Mouse (Mus musculus): ENCODE data around the gene Itpr1.
A peak's percentile ranks its signal among the peaks of the same experiment; 100 is the strongest.

The Itpr1 gene

DNA sequence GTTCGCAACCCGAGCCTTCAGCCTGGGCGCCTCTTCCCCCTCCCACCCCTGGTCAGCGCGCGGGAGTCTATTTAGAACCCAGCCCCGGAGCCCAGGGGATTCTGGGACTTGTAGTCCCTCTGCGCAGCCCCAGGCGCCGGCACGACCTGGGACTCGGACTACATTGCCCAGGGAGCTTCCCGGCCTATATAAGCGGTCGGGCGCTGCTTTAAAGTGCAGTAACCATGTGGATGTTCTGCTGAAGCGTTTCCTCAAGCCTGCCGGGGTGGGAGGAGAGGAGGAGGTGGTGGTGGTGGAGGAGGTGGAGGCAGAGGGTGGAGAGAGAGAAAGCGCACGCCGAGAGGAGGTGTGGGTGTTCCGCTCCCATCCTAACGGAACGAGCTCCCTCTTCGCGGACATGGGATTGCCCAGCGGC lies at the start of gene Itpr1:
Gene Itpr1, plus strand, starts transcription at position 216 of the 415 bp plus-strand sequence.
- DNase-seq (ENCODE audit: low read depth): peak; percentile 99

DNA sequence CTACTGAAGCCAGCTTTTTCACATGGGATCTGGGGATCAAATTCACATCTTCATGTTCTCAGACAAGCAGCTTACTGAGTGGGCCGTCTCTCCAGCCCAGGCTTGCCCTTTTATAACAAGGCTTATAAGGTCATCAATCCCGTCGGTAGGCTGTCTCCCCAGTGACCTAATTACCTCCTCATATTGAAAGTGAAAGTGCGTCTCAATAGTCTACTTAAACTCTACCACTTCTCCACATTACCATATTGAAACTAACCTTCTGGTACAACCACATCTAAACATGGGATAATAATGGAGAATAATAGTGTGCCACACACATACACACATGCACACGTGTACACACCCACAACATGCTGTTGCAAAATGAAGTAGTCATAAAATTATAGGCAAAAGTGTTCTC lies 48.0 kb upstream of the Itpr1 start:
- DNase-seq (ENCODE audit: low read depth): no peak

DNA sequence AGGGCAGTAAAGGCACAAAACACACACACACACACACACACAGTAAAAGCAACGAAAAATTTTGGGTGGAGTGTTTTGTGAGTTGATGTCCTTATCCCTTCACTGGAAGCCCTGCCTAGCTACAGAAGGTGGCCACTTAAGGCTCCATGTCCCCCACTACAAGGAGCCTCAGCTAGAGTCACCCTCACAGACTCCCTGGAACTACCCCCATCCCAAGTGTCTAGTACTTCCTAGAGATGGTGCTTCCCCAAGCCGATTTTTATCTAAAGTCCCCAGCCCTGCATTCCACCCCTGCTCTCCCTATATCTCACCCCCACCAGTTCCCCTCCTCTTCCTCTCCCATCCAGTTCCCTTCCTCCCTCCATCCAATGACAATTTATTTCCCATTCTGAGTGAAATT lies 47.3 kb upstream of the Itpr1 start:
- DNase-seq (ENCODE audit: low read depth): no peak

DNA sequence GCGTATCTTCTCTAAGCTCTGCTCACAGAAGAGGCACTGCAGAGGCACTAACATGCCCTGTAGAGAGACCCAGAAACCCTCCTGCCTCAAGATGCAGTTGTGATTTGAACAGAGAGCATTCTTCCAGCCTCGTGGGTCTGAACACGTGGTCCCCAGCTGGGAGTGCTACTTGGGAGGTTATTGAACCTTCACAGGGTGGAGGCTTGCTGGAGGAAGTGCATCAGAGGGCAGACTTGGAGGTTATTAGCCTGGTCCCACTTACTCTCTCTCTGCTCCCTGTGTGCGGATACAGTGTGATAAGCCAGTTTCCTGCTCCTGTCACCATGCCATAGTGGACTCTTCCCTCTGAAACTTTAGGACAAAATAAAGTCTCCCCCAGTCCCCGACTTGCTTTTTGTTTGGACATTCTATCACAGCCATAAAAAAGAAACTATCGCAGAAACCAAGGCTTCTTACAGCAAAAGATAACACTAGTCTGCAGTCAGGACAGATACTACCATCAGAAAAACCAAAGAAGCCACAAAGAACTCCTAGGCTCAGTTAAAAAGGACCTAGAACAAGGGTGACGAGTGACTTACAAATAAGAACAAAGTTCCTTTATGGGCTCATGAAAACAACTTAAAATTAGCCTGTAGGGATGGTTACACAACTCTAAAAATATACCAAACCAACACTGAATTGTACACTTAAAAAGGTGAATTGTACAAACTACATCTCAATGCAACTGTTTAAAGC lies 44.8 kb upstream of the Itpr1 start:
- DNase-seq (ENCODE audit: low read depth): no peak

DNA sequence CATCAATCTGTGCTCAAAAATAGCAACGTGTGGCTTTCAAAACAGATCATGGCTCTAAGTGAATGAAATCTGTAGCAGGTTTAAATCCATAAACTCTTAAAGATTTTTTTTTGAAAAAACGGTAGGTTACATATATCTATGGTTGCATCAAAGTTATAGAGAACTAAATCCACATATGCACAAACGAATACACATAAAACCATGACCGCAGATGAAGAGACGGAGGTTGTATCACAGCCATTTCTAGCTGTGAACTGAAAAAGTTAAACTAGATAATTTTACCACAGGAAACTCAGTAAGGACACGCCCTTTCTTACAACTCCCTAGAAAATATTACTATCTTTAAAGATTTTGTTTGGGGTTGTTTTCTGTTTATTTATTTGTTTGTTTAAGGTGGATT lies 44.2 kb upstream of the Itpr1 start:
- no peak for DNase-seq (ENCODE audit: low read depth)

DNA sequence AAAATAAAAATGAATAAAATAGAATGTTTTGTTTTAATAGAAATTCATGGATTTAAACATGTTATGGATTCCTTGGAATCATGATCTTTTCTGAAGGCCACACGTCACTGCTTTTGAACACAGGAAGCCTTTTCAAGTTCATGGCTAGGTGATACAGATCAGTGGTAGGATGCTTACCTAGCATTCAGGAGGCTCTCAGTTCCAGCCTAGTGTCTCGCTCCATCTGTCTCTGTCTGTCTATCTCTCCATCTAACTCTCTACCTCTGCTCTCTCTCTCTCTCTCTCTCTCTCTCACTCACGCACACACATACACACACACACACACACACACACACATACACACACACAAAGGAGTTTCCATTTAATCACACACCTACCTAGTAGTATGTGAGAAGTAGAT lies 43.4 kb upstream of the Itpr1 start:
- DNase-seq (ENCODE audit: low read depth): no peak

DNA sequence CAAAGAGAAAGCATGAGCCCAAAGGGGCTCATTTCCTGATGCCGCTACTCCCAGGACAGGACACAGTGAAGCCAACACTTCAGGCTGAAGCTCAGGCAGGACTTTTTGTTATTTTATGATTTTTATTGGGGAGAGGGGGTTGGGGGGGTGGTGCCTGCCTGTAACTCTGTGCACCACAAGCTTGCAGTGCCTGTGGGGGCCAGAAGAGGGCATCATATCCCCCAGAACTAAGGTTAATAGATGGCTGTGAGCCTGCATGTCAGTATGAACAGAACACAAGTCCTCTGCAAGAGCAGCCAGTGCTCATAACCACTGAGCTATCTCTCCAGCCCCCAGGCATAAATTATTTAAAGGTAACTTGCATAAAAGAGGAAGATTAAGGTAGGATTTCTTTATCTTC lies 40.7 kb upstream of the Itpr1 start:
- DNase-seq (ENCODE audit: low read depth): no peak

DNA sequence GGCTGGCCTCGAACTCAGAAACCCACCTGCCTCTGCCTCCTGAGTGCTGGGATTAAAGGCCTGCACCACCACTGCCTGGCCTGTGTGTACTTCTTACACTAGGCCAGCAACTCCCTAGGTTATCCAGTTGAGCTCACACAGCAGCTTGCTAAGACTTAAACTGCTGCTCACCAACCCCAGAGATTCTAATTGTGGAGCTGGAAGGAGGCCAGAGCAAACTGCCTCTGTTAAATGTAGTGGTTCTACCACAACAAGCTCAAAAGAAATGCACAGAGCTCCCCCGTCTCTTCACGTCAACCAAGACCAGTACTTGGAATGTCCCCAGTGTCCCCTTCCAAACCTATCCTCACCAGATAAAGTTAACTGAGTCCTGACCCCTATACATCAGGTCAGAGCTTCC lies 38.7 kb upstream of the Itpr1 start:
- no peak for DNase-seq (ENCODE audit: low read depth)

DNA sequence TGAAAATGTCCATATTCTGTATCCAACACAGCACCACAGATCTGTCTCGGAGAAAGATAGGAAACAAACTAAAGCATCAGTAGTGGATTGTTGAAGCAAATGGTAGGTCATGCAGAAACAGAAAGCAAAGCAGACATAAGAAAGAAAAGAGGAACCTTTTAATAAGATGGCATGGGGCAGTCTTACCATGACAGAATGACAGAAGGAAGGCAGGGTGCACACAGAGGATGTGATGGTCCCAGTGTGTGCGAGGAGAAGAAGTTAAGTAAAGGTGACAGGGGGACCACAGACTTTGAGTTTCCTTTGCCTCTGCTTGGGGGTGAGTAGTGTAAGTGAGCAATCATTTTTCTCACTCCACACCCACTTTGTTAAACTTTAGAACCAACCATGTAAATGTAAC lies 33.8 kb upstream of the Itpr1 start:
- no peak for DNase-seq (ENCODE audit: low read depth)

DNA sequence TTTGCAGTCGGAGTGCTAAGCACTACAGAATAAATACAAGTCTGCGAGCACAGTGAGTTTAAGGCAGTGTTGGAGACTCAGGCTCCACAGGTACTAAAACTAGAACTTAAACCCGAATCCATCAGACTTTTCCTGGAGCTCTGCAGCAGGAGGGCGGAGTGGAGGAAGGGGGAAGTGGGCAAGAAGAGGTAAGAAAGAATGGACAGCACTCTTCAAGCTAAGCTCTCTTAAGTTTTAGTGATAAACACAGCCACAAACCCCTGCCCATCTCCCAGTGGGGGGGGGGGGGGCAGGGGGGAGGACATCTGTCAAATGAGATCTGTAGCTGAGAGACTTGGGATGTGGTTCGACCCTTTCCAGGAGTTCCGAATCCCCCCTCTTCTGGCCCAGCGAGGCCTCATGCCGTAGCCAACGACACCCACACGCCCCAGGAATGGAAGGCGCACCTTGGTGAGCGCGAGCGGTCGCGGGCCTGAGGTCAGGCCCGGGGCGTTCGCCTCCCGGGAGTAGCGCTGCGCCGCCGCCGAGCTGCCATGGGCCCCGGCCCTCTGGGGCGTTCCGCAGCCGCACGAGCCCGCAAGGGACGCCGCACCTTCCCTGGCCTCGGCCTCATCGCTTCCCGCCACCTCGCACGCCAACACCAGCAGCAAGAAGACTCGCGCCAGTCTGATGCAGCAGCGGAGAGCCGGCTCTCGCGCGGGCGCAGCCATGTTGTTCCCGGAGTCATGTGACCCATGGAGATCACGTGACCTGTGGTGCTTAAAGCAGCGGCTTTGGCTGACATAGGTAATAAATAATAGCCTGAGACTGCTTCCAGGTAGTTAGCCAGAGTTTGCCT lies 27.8 kb upstream of the Itpr1 start, which contains the start of gene Sumf1:
Gene Sumf1, minus strand, starts transcription at position 736 of the 838 bp plus-strand sequence.
- peak; percentile 91 for DNase-seq (ENCODE audit: low read depth)

DNA sequence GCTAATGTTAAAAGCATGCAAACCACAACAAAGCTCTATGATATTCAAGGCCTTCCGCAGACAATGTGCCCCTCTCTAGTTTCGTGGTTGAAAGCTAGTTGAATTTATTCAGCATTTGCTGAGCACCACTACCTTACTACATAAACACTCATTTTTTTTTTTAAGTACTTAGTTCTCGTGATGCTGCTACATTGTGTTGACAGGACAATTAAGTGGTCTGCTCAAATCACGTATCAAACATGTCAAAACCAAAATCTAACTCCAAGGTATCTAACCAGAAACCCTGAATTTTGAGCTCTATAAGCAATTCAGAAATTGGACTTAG lies 27.2 kb upstream of the Itpr1 start:
- no peak for DNase-seq (ENCODE audit: low read depth)

DNA sequence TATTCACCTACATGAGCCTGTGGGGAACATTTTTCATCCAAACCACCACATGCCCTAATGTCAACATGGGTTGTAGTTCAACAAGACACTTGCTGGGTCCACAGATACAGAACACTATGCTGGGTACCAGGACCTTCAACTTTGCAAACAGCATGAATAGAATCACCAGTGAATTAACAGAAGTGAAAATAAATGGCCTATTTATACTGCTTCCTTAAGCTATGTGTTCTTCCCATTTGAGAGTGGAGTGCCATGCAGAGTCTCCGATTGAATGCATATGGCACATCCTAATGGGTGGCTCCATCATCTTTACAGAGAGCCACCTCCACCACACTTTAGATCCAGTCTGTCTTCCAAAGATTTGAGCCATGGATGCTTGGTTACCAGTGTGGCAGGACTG lies 22.2 kb upstream of the Itpr1 start:
- no peak for DNase-seq (ENCODE audit: low read depth)

DNA sequence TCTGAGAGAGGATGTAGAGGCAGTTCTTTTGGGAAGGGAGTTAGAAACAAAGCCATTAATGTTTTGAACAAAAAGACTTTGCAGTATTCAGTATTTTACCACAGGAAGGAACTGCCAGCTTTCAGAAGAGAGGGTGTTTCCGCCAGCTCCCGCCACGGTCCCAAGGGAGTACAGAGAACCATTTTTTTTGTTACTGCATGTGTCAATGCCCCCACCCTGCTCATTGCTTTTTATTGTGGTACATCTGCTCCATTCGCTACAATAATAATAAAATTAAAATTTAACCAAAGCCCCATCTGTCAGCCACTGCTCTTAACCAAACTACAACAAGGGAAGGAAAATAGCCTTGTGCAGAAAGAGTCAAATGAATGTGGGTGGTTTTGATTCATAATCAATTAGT lies 20.3 kb upstream of the Itpr1 start:
- peak; percentile 21 for DNase-seq (ENCODE audit: low read depth)

DNA sequence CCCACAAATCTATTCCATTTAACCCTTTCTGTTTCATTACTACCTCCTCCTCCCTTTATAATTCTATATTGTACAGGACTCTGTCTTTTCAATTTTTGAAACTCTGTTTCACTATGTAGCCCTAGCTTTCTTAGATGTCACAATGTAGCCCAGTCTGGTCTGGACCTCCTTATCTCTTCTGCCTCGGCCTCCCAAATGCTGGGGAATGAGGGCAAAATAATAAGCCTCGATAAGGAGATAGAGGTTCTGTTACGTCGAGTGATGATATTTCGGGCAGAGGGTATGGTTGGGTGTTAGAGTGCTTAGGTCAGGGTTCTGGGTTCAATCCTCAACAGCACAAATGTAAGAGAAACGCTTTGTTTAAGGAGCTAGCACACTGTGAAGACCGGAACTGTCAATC lies 16.2 kb upstream of the Itpr1 start:
- no peak for DNase-seq (ENCODE audit: low read depth)

DNA sequence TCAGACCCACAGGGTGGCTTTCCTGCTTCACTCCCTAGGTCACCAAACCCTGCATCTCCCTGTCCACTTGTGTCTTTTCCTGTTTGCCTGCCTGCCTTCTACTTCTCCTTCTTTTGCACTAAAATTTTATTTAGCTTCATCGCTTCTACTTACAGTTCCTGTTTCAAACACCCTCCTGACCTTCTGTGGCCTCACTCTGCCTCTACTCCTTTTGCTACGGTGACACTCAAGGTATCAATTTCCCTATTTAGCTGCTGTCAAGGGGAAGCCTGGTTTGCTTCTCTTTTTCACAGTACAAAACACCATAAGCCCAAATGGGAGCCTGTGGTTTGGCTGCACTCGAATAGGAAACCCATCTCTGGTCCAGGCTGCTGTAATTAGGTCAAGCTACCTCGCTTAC lies 15.8 kb upstream of the Itpr1 start:
- peak; percentile 53 for DNase-seq (ENCODE audit: low read depth)

DNA sequence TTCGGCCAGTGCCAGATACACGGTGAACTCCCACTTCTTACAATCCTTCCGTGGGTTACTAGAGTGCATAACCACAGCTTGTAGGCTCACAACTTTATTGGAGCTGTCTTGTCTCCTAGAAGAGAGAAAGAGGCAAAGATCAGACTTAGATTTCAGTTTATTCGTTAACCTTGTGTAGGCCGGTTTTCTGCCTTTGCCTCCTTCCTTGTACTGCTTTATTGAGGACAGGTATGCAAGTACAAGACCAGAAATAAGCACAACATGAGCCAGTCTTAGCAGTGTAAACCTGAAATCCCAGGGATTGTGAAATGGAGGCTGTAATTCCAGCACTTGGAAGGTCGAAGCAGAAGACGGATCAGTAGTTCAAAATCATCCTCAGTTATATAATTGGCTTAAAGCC lies 14.6 kb upstream of the Itpr1 start:
- no peak for DNase-seq (ENCODE audit: low read depth)

DNA sequence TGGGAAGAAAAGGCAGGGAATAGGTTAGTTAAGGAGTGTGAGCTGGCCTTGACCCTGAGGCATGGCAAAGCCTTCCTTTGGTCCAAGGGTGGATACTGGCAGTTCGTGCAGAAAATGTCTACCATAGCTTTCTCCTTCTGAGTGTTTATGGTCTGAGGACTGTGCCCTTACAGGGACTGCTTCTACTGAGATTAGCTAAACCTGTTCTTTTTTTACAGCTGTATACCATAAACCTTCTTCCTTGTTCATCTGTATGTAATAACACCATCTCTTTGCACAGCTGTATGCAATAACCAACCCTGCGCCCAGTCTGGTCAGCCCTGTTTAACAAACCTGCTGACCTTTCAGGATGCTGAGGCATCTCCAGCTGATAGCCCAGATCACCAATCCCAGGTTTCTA lies 8.6 kb upstream of the Itpr1 start:
- DNase-seq (ENCODE audit: low read depth): no peak

DNA sequence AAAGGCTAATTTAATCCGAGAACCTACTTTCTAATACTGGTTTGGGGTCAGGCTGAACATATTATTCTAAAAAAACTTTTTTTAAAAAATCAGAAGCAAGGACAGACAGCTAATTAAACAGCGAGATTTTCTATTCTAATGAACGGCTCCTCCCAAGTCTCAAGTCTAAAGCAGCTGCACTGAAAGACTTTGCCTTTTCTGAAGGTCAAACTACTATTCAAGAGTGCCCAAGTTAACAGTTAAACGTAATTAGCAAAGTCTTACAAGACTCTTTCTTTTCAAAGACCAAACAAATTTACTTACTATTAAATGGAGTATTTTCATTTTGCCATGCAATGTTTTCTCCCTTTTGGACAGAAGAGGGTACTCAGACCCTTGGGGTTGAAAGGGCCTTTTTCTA lies 6.8 kb upstream of the Itpr1 start:
- no peak for DNase-seq (ENCODE audit: low read depth)

DNA sequence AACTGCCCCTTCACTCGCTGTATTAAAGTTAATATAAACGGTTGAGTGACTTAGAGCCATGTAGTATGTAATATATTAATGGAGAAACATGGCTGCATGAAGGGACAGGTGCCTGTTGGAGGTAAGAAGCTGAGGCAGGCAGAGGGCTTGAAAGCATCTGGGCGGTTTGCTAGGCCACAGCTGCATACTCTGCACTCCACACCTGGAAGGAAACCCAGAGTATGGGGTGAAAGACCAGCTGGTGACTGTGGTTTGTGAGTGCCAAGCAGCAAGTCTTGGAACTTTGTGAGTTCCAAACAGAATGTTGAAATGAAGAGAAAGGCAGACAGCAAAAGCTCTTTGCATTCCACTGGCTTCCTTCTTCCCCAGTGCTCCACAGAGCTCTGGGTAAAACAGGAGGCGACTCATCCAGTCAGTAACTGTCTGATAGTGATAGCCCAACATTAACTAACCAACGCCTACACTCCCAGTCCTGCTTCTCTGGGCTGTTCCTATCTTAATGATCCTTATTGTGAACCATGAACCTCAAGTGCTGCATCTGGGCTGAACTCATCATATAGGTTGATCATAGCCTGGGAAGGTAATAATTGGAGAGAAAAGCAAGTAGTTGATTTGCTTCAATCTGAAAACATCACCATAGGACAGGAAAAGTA lies 5.9 kb upstream of the Itpr1 start:
- peak; percentile 45 for DNase-seq (ENCODE audit: low read depth)

DNA sequence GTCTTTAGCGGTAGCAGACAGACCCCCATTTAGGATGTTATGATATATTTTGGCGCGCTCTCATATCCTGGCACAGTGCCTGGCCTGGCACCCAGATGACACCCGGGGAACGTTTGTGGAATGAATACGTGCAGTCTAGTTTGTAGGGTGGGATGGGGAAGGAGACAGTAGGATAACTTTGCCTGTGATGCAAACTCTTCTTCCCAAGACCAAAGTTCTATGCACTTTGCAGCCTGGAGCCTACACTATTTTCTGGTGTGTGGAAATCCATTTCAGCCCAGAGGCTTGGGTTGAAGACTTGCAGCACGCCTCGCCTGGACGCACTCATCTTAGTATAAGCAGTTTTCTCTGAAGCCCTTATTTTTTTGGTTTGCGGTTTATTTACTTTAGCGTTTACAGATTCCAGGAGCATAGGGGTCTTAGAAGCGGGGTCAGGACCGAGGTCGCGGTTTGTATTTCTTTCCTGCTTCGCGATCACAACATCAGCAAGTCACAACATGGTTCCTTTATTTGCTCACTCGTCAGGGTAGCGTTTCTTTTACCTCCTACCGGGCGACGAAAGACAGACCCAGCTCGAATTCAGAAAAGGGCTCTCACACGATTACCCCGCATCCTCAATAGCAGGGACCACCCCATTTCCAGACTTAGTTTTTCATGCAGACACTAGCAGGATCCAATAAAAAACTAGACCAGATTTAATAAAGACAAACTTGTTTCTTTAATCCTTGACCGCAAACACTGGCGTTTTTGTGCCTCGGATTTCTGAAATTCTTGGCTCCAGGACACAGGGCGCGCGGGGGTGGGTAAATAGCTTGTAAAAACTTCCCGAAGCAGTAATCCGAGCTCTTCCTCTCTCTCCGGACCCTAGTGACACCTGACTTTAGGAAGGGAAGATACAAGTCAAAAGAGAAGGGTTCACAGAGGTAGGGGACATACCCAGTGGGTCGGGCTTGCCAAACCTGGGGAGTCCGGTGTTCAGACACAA lies 708 bp upstream of the Itpr1 start:
- DNase-seq (ENCODE audit: low read depth): no peak

DNA sequence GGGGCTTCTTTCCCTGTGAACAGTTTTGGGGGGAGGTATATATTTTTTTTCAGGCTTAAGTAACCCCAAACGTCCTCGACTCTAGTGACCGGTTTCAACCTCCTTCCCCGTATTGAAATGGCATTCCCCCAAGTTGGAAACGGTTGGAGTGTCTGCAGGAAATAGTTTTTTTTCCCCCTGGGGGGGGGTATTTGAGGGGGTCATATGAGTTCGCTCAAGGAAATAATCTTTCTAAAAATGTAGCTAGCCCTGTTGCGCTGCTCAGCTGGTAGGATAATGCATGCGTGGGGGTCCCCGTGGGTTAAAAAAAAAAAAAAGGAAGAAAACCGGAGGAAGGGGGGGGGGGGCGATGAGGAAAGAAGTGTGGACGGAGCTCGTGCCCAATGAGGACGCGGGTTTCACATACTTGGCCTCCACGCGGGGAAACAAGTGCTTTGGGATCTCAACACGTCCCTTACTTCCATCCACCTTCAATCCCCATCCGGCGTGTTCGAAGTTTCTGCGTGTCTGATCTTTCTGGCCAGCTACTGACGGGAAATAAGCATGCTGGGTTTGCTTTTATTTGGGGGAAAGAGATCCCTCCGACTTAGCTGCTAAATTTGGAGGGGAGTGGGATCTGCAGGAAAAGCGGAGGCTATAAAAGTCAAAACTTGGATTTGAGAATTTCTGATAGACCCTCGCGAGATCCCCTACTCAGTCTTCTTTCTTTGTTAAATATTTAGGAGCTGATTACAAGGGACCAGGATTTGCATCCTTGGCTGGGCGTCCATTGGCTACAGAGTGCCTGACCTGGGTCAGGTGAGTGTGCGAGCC lies 791 bp downstream of the Itpr1 start:
- peak; percentile 42 for DNase-seq (ENCODE audit: low read depth)
